Mouse (Mus musculus): ENCODE measurements at regions not wholly inside any gene's neighbourhood (a gene's known extent, or its start where the extent isn't known, plus 50 kb on each side); places are given as distances from the start of the nearest gene placed in this dataset.

DNA sequence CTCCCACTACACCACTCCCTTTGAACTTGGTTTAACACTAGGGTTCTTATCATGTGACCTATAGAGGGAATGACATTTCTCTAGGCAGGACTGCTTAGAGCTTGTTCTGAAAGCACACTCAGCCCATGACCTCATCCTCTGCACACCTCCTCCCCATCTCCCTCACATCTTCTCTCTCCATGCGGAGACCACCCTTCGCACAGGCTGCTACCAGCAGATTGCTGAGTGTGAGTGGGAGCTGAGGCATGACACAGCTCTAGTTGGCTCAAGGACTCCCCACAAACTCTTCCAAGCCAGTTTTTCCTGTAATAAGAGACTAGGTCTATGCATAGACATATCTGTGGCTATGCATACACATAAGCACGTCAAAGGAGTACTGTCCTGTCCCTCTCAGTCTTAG is 199.5 kb upstream of the Tas2r119 start:
- Histone ChIP-seq H3K27ac (ENCODE audit: low read depth) (no peak overlapping the region), H3K9ac (no peak overlapping the region), H3K9me3 (ENCODE audit: low read depth, low read length) (no peaks in the 10 kb centered on the region), H3K27me3 (ENCODE audit: insufficient read depth, low read length) (no peaks in the 10 kb centered on the region), H3K4me3 (ENCODE audit: low read depth, low read length) (no peak overlapping the region), H3K4me2 (no peak overlapping the region), H3K4me1 (ENCODE audit: insufficient read depth) (peaks cover 4% of the 10 kb centered on the region; the same call in 1 of the 2 replicates), H3K36me3 (ENCODE audit: insufficient read depth) (no peaks in the 10 kb centered on the region)
- TF ChIP-seq CTCF (IDR thresholded peaks at IDR 0.05; ENCODE audit: low read depth), result no peak
- ATAC-seq (ENCODE audit: insufficient read depth) (no peak; the same call in 1 of the 2 replicates), DNase-seq (no peak)
- WGBS, result 79% methylated on average over 3 of the region's 3 CpGs

DNA sequence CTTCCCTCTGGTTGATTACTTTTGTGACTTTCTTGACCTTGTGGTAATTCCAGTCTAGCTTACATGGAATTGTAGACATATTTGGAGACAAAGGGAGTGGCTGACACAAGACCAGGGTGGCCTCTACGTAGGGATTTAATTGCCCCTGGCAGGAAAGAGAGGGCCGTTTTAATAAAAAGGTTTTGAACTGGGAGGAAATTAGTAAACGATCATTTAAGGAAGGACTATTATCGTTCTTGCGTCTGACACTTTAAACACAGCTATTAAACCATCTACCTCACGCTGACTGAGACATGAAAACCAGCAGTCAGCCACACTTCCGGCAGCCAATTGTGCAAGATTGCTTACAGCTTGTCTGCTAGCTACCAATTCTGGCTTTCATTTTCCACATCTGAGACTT is 197.1 kb upstream of the Tas2r119 start:
- ATAC-seq (ENCODE audit: insufficient read depth) (no peak), DNase-seq (peak; percentile 60)
- H3K27ac ChIP-seq (ENCODE audit: low read depth), result no peak overlapping the region
- no peaks in the 10 kb centered on the region for H3K36me3 ChIP-seq (ENCODE audit: insufficient read depth)
- WGBS, result 40% methylated on average over 7 of the region's 7 CpGs
- no peak overlapping the region for H3K4me2 ChIP-seq
- no peaks in the 10 kb centered on the region for H3K9me3 ChIP-seq (ENCODE audit: low read depth, low read length)
- H3K27me3 ChIP-seq (ENCODE audit: insufficient read depth, low read length), result no peaks in the 10 kb centered on the region
- no peak overlapping the region for H3K9ac ChIP-seq
- H3K4me3 ChIP-seq (ENCODE audit: low read depth, low read length), result no peak overlapping the region
- TF ChIP-seq CTCF (IDR thresholded peaks at IDR 0.05; ENCODE audit: low read depth), result no peak
- H3K4me1 ChIP-seq (ENCODE audit: insufficient read depth), result peaks cover 4% of the 10 kb centered on the region; the same call in 1 of the 2 replicates

DNA sequence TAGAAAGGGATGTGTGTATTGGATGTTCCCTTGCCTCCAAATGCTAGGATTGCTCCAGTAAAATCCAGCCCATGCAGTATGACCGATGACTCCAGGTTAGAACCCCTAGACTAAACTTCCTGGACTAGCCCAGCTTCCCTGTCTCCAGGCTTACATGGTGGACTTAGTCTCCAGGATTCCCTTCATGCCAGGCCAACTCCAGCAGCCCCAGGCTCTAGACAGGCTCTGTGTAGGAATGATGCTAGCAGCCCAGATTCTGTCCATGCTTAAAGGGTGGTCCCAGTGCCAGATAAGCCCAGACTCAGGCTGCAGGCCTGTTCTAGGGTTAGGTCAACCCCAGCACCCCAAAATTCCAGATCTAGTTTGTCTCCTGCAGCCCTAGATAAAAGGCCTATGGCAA is 196.3 kb upstream of the Tas2r119 start:
- Histone ChIP-seq H3K36me3 (ENCODE audit: insufficient read depth) (no peaks in the 10 kb centered on the region), H3K4me1 (ENCODE audit: insufficient read depth) (peaks cover 4% of the 10 kb centered on the region; the same call in 1 of the 2 replicates), H3K4me2 (no peak overlapping the region), H3K9ac (no peak overlapping the region), H3K27ac (ENCODE audit: low read depth) (no peak overlapping the region), H3K27me3 (ENCODE audit: insufficient read depth, low read length) (no peaks in the 10 kb centered on the region), H3K9me3 (ENCODE audit: low read depth, low read length) (no peaks in the 10 kb centered on the region), H3K4me3 (ENCODE audit: low read depth, low read length) (no peak overlapping the region)
- no peak for DNase-seq
- no peak for ATAC-seq (ENCODE audit: insufficient read depth)
- TF ChIP-seq CTCF (IDR thresholded peaks at IDR 0.05; ENCODE audit: low read depth), result no peak
- WGBS, result 87% methylated on average over 1 of the region's 1 CpGs

DNA sequence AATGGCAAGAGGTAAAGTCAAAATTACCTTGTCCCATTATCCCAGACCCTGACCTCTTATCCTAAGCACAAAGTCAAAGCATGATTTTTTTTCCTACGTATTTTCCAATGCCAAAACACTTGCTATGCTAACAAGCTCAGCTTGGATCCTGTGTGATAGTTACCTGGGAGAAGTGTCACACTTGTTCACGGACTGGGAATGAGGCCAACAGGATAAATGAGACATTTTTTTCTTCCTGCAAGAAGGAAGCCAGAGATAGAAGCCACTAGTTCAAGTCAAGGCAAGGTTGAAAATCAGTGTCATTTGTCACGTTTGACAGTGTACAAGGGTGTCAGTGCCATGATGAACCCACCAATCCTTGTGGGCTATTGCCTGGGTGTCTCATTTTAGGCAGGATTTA is 189.8 kb upstream of the Tas2r119 start:
- no peak overlapping the region for H3K9ac ChIP-seq
- no peaks in the 10 kb centered on the region for H3K36me3 ChIP-seq (ENCODE audit: insufficient read depth)
- no peak overlapping the region for H3K4me2 ChIP-seq
- no peaks in the 10 kb centered on the region for H3K4me1 ChIP-seq (ENCODE audit: insufficient read depth)
- DNase-seq (no peak), ATAC-seq (ENCODE audit: insufficient read depth) (no peak)
- WGBS, result 61% methylated on average over 3 of the region's 3 CpGs
- no peak for TF ChIP-seq CTCF (IDR thresholded peaks at IDR 0.05; ENCODE audit: low read depth)
- H3K9me3 ChIP-seq (ENCODE audit: low read depth, low read length), result no peaks in the 10 kb centered on the region
- H3K27ac ChIP-seq (ENCODE audit: low read depth), result no peak overlapping the region
- H3K27me3 ChIP-seq (ENCODE audit: insufficient read depth, low read length), result no peaks in the 10 kb centered on the region
- H3K4me3 ChIP-seq (ENCODE audit: low read depth, low read length), result no peak overlapping the region

DNA sequence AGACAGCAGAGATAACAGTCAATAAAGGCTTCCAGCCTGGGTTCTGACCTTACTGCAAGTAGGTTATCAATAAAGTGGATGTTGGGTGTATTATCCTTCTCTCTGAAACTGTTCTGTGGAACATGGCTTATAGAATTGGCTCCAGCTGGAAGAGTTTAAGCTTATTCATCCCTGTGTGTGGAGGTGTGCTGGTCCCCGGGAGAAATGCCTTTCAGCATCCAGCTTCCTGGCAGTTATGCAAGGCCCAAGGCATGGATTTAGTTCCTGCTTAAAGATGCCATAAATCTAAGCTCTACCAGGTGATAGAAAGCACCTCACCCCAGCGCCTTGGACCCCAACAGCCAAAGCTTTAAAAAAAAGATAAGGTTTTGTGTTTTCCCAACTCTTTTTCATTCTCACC is 188.0 kb upstream of the Tas2r119 start:
- no peak overlapping the region for H3K4me3 ChIP-seq (ENCODE audit: low read depth, low read length)
- TF ChIP-seq CTCF (IDR thresholded peaks at IDR 0.05; ENCODE audit: low read depth), result no peak
- H3K9me3 ChIP-seq (ENCODE audit: low read depth, low read length), result no peaks in the 10 kb centered on the region
- no peak overlapping the region for H3K27ac ChIP-seq (ENCODE audit: low read depth)
- H3K9ac ChIP-seq, result no peak overlapping the region
- no peak overlapping the region for H3K4me2 ChIP-seq
- ATAC-seq (ENCODE audit: insufficient read depth) (no peak), DNase-seq (no peak)
- no peaks in the 10 kb centered on the region for H3K36me3 ChIP-seq (ENCODE audit: insufficient read depth)
- no peaks in the 10 kb centered on the region for H3K4me1 ChIP-seq (ENCODE audit: insufficient read depth)
- 76% methylated on average over 2 of the region's 2 CpGs for WGBS
- no peaks in the 10 kb centered on the region for H3K27me3 ChIP-seq (ENCODE audit: insufficient read depth, low read length)

DNA sequence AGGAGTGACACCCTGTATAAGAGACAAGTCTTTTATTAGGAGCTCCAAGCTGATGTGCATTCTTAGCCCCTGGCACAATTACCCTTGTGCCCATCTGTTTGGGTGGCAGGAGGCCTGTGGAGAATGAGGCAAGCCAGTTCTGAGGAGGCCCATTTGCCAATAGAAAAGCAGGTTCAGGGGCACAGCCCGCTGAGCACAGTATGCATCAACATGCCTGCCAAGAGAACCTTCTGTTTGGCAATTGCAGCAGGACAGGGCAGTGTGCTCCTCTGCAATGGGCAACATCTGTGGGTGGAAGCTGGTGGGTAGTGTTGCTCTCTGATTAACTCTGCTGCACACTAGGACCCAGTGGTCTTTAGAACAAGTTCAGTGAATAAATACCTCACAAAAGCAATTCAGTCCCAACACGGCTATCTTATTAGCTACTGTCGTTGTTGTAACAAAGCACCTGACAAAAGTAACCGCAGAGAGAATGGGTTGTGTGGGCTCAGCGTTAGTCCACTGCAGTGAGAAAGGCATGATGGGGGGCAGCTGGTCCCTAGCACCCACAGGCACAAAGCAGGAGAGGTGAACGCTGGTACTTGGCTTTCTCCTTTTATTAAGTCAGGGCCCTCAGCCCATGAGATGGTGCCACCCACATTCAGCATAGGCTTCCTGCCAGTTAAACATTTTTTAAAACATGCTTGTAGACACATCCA is 187.3 kb upstream of the Tas2r119 start:
- Histone ChIP-seq H3K9me3 (ENCODE audit: low read depth, low read length) (no peaks in the 10 kb centered on the region), H3K9ac (no peak overlapping the region), H3K4me1 (ENCODE audit: insufficient read depth) (no peaks in the 10 kb centered on the region), H3K4me3 (ENCODE audit: low read depth, low read length) (no peak overlapping the region), H3K36me3 (ENCODE audit: insufficient read depth) (no peaks in the 10 kb centered on the region), H3K27ac (ENCODE audit: low read depth) (no peak overlapping the region), H3K4me2 (no peak overlapping the region), H3K27me3 (ENCODE audit: insufficient read depth, low read length) (no peaks in the 10 kb centered on the region)
- no peak for ATAC-seq (ENCODE audit: insufficient read depth)
- 82% methylated on average over 6 of the region's 6 CpGs for WGBS
- no peak for TF ChIP-seq CTCF (IDR thresholded peaks at IDR 0.05; ENCODE audit: low read depth)
- no peak for DNase-seq

DNA sequence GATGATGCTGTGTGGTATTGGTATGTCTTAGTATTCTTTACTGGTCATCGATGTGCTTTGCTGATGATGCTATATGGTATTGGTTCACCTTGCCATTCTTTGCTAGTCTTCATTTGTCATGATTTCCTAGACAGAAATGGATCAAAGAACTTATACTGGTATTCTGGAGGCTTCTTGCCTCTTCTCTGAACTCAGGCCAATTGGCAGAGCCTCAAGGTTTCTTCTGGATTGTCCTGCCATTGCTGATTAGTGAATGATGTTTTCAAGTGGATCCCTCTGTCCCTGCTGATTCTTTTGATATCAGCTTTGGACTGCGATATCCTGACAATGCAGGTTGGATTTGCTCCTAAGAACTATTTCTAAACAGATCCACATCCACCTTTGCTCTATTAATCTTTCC is 179.1 kb upstream of the Tas2r119 start:
- no peak for DNase-seq
- Histone ChIP-seq H3K4me3 (ENCODE audit: low read depth, low read length) (no peak overlapping the region), H3K9ac (no peak overlapping the region), H3K4me2 (no peak overlapping the region), H3K4me1 (ENCODE audit: insufficient read depth) (0 out of 2 replicates have a peak, but pooled peaks cover 2% of the 10 kb centered on the region), H3K36me3 (ENCODE audit: insufficient read depth) (no peaks in the 10 kb centered on the region), H3K9me3 (ENCODE audit: low read depth, low read length) (no peaks in the 10 kb centered on the region), H3K27ac (ENCODE audit: low read depth) (no peak overlapping the region), H3K27me3 (ENCODE audit: insufficient read depth, low read length) (no peaks in the 10 kb centered on the region)
- 90% methylated on average over 2 of the region's 2 CpGs for WGBS
- ATAC-seq (ENCODE audit: insufficient read depth), result no peak
- TF ChIP-seq CTCF (IDR thresholded peaks at IDR 0.05; ENCODE audit: low read depth), result no peak
